Mouse (Mus musculus) heart, embryonic 14.5 days (tissue): ENCODE data around the gene Ctsc. TPM values are rescaled to one million over a fixed set of nuclear protein-coding genes. Genes with fewer than 3 reads are reported as not detected.

Source experiments
- ATAC-seq: fragments of 200-750 bp; cut with Nextera tagmentation; 2 replicates; pipeline ENCODE4 v1.8.0; 2017; ENCODE audit warnings: low read depth, moderate TSS enrichment; ENCODE audit not compliant: insufficient number of reproducible peaks, insufficient read depth, low FRiP score
- H3K27ac ChIP-seq, 2 experiments: fragments of 200-500 bp in 1 of 2; fragments of 300-500 bp in 1 of 2; sonication (generic) in 1 of 2; replicated peaks in 1 of 2; 2 replicates each; pipeline ENCODE4 v1.5.1; 2012 to 2014; ENCODE audit warnings: low read depth in 2 of 2, low read length in 2 of 2, control low read depth in 1 of 2, mild to moderate bottlenecking in 1 of 2, mixed read lengths in 1 of 2; ENCODE audit not compliant: control insufficient read depth in 1 of 2, insufficient read depth in 1 of 2
- H3K27me3 ChIP-seq: fragments of 300-500 bp; sonication (generic); 2 replicates; pipeline ENCODE4 v1.6.1; 2014; ENCODE audit warnings: mild to moderate bottlenecking, low read length, control low read depth; ENCODE audit not compliant: control insufficient read depth, insufficient read depth
- H3K36me3 ChIP-seq: fragments of 300-500 bp; sonication (generic); 2 replicates; pipeline ENCODE4 v1.6.1; 2014; ENCODE audit warnings: mild to moderate bottlenecking, control low read depth, low read length, mixed read lengths; ENCODE audit not compliant: control insufficient read depth, insufficient read depth
- H3K4me1 ChIP-seq, 2 experiments: fragments of 200-500 bp in 1 of 2; fragments of 300-500 bp in 1 of 2; sonication (generic) in 1 of 2; 2 replicates each; pipeline ENCODE4 v1.6.1; 2012 to 2014; ENCODE audit warnings: low read length in 2 of 2, control low read depth in 1 of 2, mixed read lengths in 1 of 2; ENCODE audit not compliant: control insufficient read depth in 2 of 2, insufficient read depth in 2 of 2
- H3K4me2 ChIP-seq: fragments of 300-500 bp; sonication (generic); 2 replicates; pipeline ENCODE4 v1.6.1; 2014; ENCODE audit warnings: mild to moderate bottlenecking, low read length
- H3K4me3 ChIP-seq, 2 experiments: fragments of 200-500 bp in 1 of 2; fragments of 300-500 bp in 1 of 2; sonication (generic) in 1 of 2; 2 replicates each; pipeline ENCODE4 v1.5.1; 2012 to 2014; ENCODE audit warnings: low read length in 2 of 2, mild to moderate bottlenecking in 2 of 2, control low read depth in 1 of 2, low read depth in 1 of 2, moderate library complexity in 1 of 2; ENCODE audit not compliant: control insufficient read depth in 1 of 2, insufficient read depth in 1 of 2
- H3K9ac ChIP-seq: fragments of 300-500 bp; sonication (generic); 2 replicates; pipeline ENCODE4 v1.6.1; 2014; ENCODE audit warnings: mild to moderate bottlenecking, low read length
- H3K9me3 ChIP-seq: fragments of 300-500 bp; sonication (generic); 2 replicates; pipeline ENCODE4 v1.6.1; 2016; ENCODE audit warnings: low read length, control low read depth; ENCODE audit not compliant: control insufficient read depth
- WGBS: fragments of 180-500 bp; shearing (Covaris S2); extraction: QIAGEN DNeasy Blood & Tissue Kit; methylation state at CpG from one replicate; pipeline ENCODE4 v1.1.7; 2014; 5-methylcytosine and 5-hydroxymethylcytosine counted together
- polyA plus RNA-seq: library from polyadenylated mRNA; unstranded; fragments of >200 nt; fragmentation: Nextera tagmentation; extraction: Ambion mirVana; gene quantifications from 2 replicates; pipeline ENCODE4 v1.2.1, GENCODE M21; 2014

The Ctsc gene
- polyA plus RNA-seq, 1 experiment from 2014 or later, result 44.6 TPM

DNA sequence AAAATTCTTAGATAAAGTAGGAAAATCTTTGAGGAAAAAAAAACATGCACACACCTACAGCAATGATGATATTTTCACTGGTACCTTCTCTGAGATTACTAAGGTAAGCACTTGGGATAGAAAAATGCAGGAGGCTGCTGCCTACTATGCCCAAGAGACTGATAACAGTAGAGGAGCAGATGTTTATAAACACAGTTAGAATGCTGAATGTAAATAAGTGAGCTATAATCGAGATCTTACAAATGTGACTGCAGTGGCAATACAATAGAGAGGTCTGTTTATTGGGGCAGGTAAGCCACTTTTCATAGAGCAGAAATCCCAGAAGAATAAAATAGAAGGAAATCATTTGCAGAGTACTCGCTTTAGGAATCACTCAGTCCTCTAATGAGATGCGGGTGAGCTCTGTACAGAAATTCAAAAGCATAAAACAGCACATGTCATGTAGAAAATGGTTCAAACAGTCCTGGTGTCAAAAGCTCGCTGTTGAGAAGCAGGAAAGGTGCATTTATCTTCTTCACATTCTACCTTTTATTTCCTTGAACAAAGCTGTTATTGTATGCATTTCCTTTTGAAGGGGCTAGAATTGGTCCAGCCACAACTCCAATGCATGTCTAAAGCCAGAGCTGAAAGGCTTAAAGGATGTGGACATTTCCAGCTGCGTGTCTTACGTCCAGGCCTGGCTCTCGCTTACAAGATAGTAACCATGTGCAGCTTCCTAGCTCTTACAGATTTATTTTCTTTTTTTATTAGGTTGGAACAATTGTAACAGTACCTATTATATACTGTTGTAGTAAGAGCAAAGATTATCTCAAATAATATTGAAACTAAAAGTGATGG, 80.4 kb downstream of the Ctsc start:
- Histone ChIP-seq H3K4me1 (no peaks in the 10 kb centered on the region), H3K4me2 (no peak overlapping the region), H3K27me3 (no peaks in the 10 kb centered on the region), H3K4me3 (no peak overlapping the region), H3K36me3 (no peaks in the 10 kb centered on the region), H3K27ac (no peak overlapping the region), H3K9ac (no peak overlapping the region), H3K9me3 (no peaks in the 10 kb centered on the region)
- WGBS, result 71% methylated on average over 7 of the region's 7 CpGs
- no peak for ATAC-seq

Other genes starting within 250 kb of the Ctsc start
- 1.4 and 2.0 TPM in 2 replicates for gene Rab38, start 152.2 kb downstream of the Ctsc start, polyA plus RNA-seq